Mouse (Mus musculus) 3134 (cell line): Measurements from ENCODE around the gene Rapgef2.
A peak's percentile ranks its signal among the peaks of the same experiment; 100 is the strongest.
"Not testable (repeated sequence)": the region's sequence is repeated elsewhere in the genome, so short reads cannot be mapped to it uniquely, and the experiment has no call there.

Source experiments
- DNase-seq: peaks from one replicate; pipeline ENCODE4 v3.0.0-alpha.2; 2011; ENCODE audit warnings: low spot score; ENCODE audit not compliant: insufficient read length; ENCODE audit errors: extremely low read depth

The Rapgef2 gene

GRCm38 (mm10) chr3:79237619-79238342 is 48.5 kb downstream of the Rapgef2 start:
- DNase-seq = no peak

GRCm38 (mm10) chr3:79234485-79234884 is 51.8 kb downstream of the Rapgef2 start:
- DNase-seq = no peak

GRCm38 (mm10) chr3:79233478-79234415 is 52.6 kb downstream of the Rapgef2 start:
- DNase-seq = peak; percentile 26

GRCm38 (mm10) chr3:79230718-79231117 is 55.6 kb downstream of the Rapgef2 start:
- no peak for DNase-seq

- DNase-seq = no peak
Observed at GRCm38 (mm10) chr3:79229546-79229945, 56.8 kb downstream of the Rapgef2 start.

DNA sequence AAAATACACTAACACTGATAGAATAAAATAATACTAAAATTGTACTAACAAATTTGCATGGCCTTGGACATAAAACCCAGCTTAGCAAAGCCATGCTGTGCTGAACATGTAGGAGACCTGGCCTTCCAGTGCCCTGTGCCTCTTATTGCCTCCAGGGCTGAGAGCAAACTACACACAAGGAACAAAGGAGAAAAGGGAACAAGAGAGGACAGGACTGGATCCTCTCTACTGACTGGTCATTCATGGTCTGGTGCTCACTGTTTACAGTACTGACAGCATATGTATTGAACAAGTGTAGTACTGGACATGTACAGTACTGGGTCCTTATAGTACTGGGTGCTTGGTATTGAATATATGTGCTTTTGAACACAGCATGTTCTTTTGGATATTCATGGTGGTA is 58.0 kb downstream of the Rapgef2 start:
- no peak for DNase-seq

GRCm38 (mm10) chr3:79227356-79228088 is 58.8 kb downstream of the Rapgef2 start:
- DNase-seq = no peak

DNA sequence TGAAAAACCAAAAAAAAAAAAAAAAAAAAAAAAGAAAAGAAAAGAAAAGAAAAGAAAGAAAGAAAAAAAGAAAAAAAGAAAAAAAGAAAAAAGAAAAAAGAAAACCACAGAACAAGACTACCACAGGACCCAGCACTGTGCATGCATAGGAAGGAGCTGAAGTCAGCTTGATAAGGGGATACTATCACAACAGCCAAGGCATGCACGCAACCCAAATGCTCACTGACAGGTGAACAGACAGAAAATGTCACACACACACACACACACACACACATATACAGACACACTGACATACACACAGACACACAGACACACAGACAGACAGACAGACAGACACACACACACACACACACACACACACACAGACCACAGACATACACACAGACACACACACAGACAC is 59.5 kb downstream of the Rapgef2 start:
- DNase-seq = not testable (repeated sequence)

DNA sequence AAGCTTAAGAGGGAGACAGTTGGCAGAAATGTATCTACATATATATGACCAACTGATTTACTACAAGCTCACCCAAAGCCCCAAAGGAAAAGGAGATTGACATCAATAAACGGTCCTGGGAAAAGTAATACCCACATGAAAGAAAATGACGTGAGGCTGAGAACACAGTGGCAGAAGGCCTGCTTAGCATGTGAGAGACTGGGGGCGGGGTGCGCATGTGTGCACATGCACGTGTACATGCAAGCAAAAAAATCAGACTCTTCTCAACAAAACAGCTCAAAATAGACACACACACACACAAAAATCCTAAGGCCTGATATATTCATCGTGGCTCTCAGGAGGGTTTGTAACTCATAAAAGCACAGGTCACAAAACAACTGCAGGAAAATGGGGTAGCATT is 60.4 kb downstream of the Rapgef2 start:
- no peak for DNase-seq

DNA sequence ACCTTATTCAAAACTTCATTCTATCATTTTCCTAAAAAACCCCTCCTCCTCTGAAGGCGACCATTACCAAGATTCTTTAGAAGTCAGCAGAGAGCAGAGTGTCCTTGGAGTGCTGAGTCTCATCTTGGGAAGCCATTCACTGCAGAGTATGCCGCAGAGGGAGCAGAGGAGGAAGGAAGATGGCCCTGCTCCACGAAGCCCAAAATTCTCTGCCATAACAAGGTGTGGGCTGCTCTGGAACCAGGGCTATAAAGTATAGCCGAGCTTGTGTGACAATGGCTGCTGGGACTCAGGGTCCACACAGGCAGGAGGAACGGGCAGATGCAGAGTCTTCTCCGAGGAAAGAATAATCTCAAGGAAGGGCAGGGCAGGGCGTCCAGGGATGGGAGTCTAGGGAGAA is 62.0 kb downstream of the Rapgef2 start:
- DNase-seq = no peak

GRCm38 (mm10) chr3:79223281-79223680 is 63.0 kb downstream of the Rapgef2 start:
- DNase-seq = no peak

DNA sequence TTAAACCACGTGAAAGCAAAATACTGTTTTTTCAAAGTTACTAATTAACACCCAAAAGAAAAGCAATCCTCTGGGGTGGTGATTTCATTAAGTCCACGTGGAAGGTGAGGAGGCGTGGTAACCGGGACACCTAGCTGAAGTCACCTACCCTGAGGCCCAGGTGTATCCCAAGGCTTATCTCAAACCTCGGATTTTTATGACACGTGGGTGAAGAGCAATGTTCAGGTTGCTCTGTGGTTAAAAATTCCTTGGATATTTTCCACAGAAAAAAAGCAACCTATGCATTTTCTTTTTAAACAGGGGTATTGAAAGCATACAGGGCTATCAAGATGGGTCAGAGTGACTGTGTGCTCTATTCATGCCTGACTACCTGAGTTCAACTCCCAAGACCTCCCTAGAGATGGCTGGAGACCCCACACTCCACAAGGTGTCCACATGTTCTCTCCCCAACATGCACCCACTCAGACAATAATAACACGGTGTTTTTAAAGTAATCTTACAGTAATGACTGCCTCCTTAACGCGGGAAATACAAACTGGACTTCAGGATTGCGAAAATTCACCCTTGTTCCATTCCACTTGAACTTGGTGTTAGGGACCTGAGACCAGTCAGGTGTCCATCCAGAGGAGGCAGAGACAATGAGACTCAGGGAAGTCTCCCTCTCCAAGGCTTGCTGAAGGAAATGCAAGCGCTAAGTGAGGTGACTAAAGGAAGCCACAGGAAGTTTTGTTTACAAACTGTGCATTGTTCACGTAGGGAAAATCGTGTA is 63.9 kb downstream of the Rapgef2 start:
- no peak for DNase-seq

DNA sequence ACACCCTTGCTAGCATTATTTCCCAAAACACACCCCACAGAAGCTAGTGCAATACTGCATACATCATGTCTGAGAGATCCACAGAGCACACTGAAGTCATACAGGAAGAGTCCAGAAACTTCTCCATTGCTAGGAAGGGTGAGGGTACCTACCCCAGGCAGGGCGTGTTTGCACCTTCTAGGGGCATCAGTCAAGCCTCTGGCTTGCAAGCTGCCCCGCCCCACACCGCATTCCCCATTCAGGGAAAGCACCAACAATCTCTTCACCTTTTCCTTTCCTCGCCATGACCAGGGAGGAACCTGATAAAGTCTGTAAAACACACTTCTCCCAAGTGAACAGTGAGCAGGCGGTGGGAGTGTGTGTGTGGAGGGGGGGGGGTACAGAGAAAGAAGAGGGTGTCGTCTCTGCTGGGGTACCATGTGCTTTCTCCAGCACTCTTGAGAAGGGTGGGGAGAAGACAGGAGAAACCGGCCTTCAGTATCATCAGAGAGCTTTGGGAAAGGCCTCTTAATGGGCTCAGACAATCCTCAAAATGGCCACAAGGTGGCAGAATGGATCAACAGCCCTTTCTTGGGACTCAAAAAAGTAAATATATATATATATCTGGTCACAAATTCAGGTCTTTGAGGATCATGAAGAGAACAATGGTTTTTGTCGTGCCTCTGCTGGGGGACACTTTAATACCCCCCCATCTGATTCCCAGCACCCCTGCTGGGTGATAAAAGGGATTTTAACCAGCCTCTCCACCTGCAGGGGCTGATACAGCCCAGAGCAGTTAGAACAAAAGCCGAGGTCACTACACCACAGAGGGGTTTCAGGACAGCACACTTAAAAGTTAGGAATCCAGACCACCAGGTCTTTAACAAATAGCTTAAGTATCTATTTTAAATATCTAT is 64.8 kb downstream of the Rapgef2 start:
- peak; percentile 24 for DNase-seq

DNA sequence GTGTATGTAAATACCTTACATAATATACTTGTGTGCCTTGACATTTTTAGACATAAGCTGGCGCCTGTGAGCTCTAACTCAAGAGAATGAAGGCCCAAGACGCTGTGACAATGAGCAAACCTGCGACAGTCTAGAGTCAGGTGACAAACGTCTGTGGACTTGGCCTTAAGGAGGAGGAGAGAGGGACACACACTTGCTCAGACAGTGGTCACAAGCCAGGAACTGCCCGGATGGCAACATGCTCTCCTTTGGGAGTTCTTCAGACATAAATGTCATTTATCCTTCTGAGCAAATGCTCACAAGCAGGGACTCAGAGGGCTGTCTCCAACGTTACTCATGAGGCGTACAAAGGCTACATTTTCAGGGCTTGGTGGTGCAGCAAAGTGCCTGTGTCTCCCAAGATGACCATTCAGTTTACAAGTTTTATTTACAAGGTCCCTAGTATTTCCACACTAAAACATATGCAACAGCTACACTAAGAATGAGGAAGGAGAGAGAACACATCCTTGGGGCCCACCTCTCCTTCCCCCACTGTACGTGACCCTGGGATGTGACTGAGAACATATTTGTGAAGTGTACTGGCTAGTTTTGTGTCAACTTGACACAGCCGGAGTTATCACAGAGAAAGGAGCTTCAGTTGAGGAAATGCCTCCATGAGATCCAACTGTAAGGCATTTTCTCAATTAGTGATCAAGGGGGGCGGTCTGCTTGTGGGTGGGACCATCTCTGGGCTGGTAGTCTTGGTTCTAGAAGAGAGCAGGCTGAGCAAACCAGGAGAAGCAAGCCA is 67.0 kb downstream of the Rapgef2 start:
- DNase-seq = no peak

- DNase-seq = no peak
Observed at GRCm38 (mm10) chr3:79218566-79219051, 67.7 kb downstream of the Rapgef2 start.

GRCm38 (mm10) chr3:79210243-79210642 is 76.1 kb downstream of the Rapgef2 start:
- DNase-seq = no peak

DNA sequence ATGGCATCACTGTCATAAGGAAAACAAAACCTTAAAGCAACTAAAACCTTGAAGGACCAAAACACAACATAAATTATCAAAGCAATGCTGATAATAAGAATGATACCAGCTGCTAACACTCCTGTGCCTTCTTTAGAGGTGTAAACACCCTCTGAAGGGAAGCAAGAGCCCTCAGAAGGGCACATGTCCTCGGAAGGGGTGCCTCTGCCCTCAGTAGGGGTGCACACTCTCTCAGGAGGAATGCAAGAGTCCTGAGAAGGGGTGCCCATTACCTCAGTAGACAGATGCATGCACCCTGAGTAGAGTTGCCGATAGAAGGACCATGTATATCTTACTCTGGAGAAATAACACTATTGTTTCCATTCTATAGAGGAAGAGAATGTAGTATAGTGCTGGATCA is 79.1 kb downstream of the Rapgef2 start:
- no peak for DNase-seq

DNA sequence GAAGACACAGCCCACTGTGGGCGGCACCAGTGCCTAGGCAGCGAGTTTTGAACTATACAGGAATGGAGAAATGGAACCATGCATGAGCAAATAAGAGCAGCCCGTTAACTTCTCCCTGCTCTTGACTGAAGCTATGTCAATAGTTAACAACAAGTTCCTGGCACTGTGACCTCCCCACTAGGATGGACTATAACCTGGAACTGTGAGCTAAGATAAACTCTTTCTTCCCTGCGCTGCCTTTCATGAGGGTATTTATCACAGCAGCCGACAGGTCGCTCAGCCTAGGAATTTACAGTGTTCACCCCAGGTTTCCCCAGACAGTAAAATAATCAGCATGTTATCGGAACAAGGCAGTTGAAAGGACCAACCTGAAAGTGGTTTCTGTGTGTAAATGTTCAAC is 79.8 kb downstream of the Rapgef2 start:
- no peak for DNase-seq
